Mouse (Mus musculus) intestine, postnatal 0 days (tissue): ENCODE data around the gene Arrdc4. TPM values are rescaled to one million over a fixed set of nuclear protein-coding genes. Genes with fewer than 3 reads are reported as not detected.

Source experiments
- ATAC-seq: fragments of 200-750 bp; cut with Nextera tagmentation; 2 replicates; pipeline ENCODE4 v1.8.0; 2017; ENCODE audit warnings: mild to moderate bottlenecking, moderate TSS enrichment, moderate library complexity
- H3K27ac ChIP-seq: fragments of 300-500 bp; sonication (generic); 2 replicates; pipeline ENCODE4 v1.5.1; 2014; ENCODE audit warnings: mild to moderate bottlenecking, low read depth, low read length, moderate library complexity
- H3K27me3 ChIP-seq: fragments of 300-500 bp; sonication (generic); replicated peaks from 2 replicates; pipeline ENCODE4 v1.6.1; 2014; ENCODE audit warnings: low read length, mixed read lengths; ENCODE audit not compliant: control insufficient read depth, insufficient read depth
- H3K36me3 ChIP-seq: fragments of 300-500 bp; sonication (generic); 2 replicates; pipeline ENCODE4 v1.6.1; 2014; ENCODE audit warnings: mild to moderate bottlenecking, moderate library complexity; ENCODE audit not compliant: control insufficient read depth, insufficient read depth
- H3K4me1 ChIP-seq: fragments of 300-500 bp; sonication (generic); replicated peaks from 2 replicates; pipeline ENCODE4 v1.6.1; 2014; ENCODE audit warnings: antibody characterized with exemption, low read length, mixed read lengths; ENCODE audit not compliant: control insufficient read depth, insufficient read depth
- H3K4me2 ChIP-seq: fragments of 300-500 bp; sonication (generic); replicated peaks from 2 replicates; pipeline ENCODE4 v1.6.1; 2014; ENCODE audit warnings: low read depth, mild to moderate bottlenecking, moderate library complexity
- H3K4me3 ChIP-seq: fragments of 300-500 bp; sonication (generic); 2 replicates; pipeline ENCODE4 v1.5.1; 2014; ENCODE audit warnings: low read depth, low read length
- H3K9ac ChIP-seq: fragments of 300-500 bp; sonication (generic); 2 replicates; pipeline ENCODE4 v1.6.1; 2014; ENCODE audit warnings: mild to moderate bottlenecking, low read depth, low read length
- H3K9me3 ChIP-seq: fragments of 300-500 bp; sonication (generic); 2 replicates; pipeline ENCODE4 v1.6.1; 2016; ENCODE audit warnings: mixed run types; ENCODE audit not compliant: control insufficient read depth
- CTCF ChIP-seq: sonication (generic); IDR thresholded peaks from 2 replicates; pipeline ENCODE4 v1.5.1; 2016; ENCODE audit warnings: low read depth, mild to moderate bottlenecking, control low read depth, antibody characterized with exemption, moderate library complexity
- WGBS: fragments of 180-500 bp; shearing (Covaris S2); extraction: QIAGEN DNeasy Blood & Tissue Kit; methylation state at CpG from one replicate; pipeline ENCODE4 v1.1.7; 2014; 5-methylcytosine and 5-hydroxymethylcytosine counted together
- polyA plus RNA-seq: library from polyadenylated mRNA; unstranded; fragments of >200 nt; fragmentation: Nextera tagmentation; extraction: Ambion mirVana; gene quantifications from 2 replicates; pipeline ENCODE4 v1.2.1, GENCODE M21; 2015

Arrdc4 gene
- polyA plus RNA-seq, 1 experiment from 2014 or later: 107 TPM

GRCm38 (mm10) chr7:68716926-68717325 lies 32.1 kb downstream of the Arrdc4 start:
- H3K9ac ChIP-seq: no peak overlapping the region
- no peak for ATAC-seq
- 59% methylated on average over 8 of the region's 8 CpGs for WGBS
- peaks cover 7% of the 10 kb centered on the region for H3K4me1 ChIP-seq
- H3K27me3 ChIP-seq: no peaks in the 10 kb centered on the region
- H3K4me3 ChIP-seq: no peak overlapping the region
- no peak for TF ChIP-seq CTCF
- no peak overlapping the region for H3K4me2 ChIP-seq
- H3K27ac ChIP-seq: no peak overlapping the region
- no peaks in the 10 kb centered on the region for H3K36me3 ChIP-seq
- H3K9me3 ChIP-seq: no peaks in the 10 kb centered on the region

DNA sequence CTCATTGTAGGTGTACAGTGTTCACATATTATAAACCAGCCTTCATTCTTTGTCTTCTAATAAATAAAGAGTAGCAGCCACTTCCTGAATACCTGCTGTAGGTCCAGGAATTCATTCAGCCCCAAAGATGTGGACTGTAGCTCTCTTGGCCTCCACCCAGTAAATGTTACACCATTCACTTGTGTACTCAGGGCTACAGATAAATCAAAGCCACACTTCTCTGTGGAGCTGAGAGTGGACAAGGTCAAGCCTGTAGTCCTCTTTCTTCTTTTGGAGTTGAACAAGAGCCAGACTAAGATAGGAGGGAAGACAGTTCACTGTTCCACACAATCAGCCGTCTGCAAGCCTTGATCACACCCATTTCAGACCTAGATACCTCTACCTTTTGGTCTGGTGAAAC lies 36.1 kb downstream of the Arrdc4 start:
- WGBS: 60% methylated on average over 1 of the region's 1 CpGs
- Histone ChIP-seq H3K27me3 (no peaks in the 10 kb centered on the region), H3K9ac (no peak overlapping the region), H3K4me3 (no peak overlapping the region), H3K4me2 (no peak overlapping the region), H3K27ac (no peak overlapping the region), H3K36me3 (no peaks in the 10 kb centered on the region), H3K9me3 (no peaks in the 10 kb centered on the region), H3K4me1 (peaks cover 8% of the 10 kb centered on the region)
- no peak for ATAC-seq
- no peak for TF ChIP-seq CTCF

DNA sequence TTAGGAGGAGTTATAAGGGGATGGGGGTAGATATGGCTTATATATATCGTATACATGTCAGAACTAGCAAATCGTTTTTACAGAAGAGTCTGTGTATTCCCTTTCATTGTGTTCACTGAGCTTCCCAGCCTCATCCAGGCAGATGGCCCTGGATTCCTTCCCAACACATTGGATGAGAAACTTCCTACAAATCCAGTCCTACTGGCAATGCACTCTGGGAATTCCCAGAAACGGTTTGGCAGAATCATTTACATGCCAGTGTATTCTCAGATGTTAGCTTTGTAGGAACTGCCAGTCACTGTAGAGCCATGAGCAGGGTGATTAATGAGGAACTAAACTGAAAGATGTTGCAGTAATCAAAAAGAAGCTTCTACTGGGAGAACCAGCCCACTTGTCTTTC lies 36.6 kb downstream of the Arrdc4 start:
- H3K4me3 ChIP-seq: no peak overlapping the region
- WGBS: 74% methylated on average over 3 of the region's 3 CpGs
- no peaks in the 10 kb centered on the region for H3K9me3 ChIP-seq
- H3K27ac ChIP-seq: no peak overlapping the region
- no peak overlapping the region for H3K4me2 ChIP-seq
- H3K9ac ChIP-seq: no peak overlapping the region
- no peaks in the 10 kb centered on the region for H3K27me3 ChIP-seq
- H3K36me3 ChIP-seq: no peaks in the 10 kb centered on the region
- no peak for TF ChIP-seq CTCF
- ATAC-seq: no peak
- H3K4me1 ChIP-seq: 0 out of 2 replicates have a peak, but pooled peaks cover 6% of the 10 kb centered on the region

DNA sequence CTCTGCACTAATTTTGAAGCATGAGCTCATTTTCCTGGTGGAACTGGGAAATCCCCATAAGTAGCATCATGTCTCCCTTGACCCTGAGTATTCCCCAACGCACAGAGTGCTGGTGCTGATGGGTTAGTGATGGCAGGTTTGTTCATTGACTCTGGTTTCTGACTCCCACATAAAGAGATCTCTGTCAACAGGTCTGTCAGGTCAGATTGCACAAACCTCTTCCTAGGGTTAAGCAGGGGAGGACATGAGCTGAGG lies 39.8 kb downstream of the Arrdc4 start:
- no peak overlapping the region for H3K4me3 ChIP-seq
- no peak for TF ChIP-seq CTCF
- ATAC-seq: no peak
- no peaks in the 10 kb centered on the region for H3K27me3 ChIP-seq
- H3K27ac ChIP-seq: peak overlapping the region; percentile 78; the same call in 1 of the 2 replicates
- no peaks in the 10 kb centered on the region for H3K9me3 ChIP-seq
- H3K4me1 ChIP-seq: 0 out of 2 replicates have a peak, but pooled peaks cover 4% of the 10 kb centered on the region
- 42% methylated on average over 1 of the region's 1 CpGs for WGBS
- H3K36me3 ChIP-seq: no peaks in the 10 kb centered on the region
- H3K4me2 ChIP-seq: no peak overlapping the region
- H3K9ac ChIP-seq: no peak overlapping the region

GRCm38 (mm10) chr7:68708563-68709318 lies 40.3 kb downstream of the Arrdc4 start:
- H3K4me1 ChIP-seq: 0 out of 2 replicates have a peak, but pooled peaks cover 4% of the 10 kb centered on the region
- H3K9me3 ChIP-seq: no peaks in the 10 kb centered on the region
- WGBS: 35% methylated on average over 3 of the region's 3 CpGs
- no peak for TF ChIP-seq CTCF
- H3K4me2 ChIP-seq: no peak overlapping the region
- ATAC-seq: peak; percentile 92
- H3K9ac ChIP-seq: no peak overlapping the region
- peak overlapping the region; percentile 78 for H3K27ac ChIP-seq
- H3K36me3 ChIP-seq: no peaks in the 10 kb centered on the region
- no peaks in the 10 kb centered on the region for H3K27me3 ChIP-seq
- no peak overlapping the region for H3K4me3 ChIP-seq

DNA sequence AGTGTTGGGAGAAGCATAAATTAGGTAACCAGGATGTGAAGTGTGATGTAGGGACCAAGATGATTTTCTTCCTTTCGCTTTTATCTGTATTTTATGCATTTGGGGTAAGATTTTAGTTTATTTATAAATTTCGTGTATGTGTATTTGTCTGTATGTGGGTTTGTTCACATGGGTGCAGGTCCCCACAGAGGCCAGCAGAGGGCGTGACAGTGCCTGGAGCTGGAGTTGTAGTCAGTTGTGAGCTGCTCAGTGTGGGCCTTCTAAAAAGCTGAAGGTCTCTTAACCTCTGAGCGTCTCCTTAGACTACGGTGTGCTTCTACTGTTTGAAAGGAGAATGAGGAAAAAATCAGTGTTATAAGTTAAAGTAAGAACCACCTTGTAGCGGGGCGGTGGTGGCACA lies 43.9 kb downstream of the Arrdc4 start:
- 93% methylated on average over 7 of the region's 7 CpGs for WGBS
- H3K4me2 ChIP-seq: no peak overlapping the region
- H3K4me3 ChIP-seq: no peak overlapping the region
- TF ChIP-seq CTCF: peak; percentile 56
- H3K9me3 ChIP-seq: no peaks in the 10 kb centered on the region
- 0 out of 2 replicates have a peak, but pooled peaks cover 4% of the 10 kb centered on the region for H3K4me1 ChIP-seq
- H3K9ac ChIP-seq: no peak overlapping the region
- no peak overlapping the region for H3K27ac ChIP-seq
- H3K27me3 ChIP-seq: no peaks in the 10 kb centered on the region
- H3K36me3 ChIP-seq: no peaks in the 10 kb centered on the region
- no peak for ATAC-seq
